Mouse (Mus musculus) ovary, postnatal 14 days (tissue): ENCODE results near the gene Slc9a9.

Experiments
- DNase-seq: peaks from one replicate; pipeline ENCODE4 v3.0.0; 2022; ENCODE audit warnings: low spot score

Slc9a9 gene

GRCm38 (mm10) chr9:94950676-94951075 lies 281.0 kb downstream of the Slc9a9 start:
- no peak for DNase-seq

GRCm38 (mm10) chr9:94955645-94956044 lies 285.9 kb downstream of the Slc9a9 start:
- no peak for DNase-seq

- no peak for DNase-seq
Measured at GRCm38 (mm10) chr9:94958382-94958781, 288.7 kb downstream of the Slc9a9 start.

- no peak for DNase-seq
Measured at GRCm38 (mm10) chr9:94968596-94969120, 298.9 kb downstream of the Slc9a9 start.

GRCm38 (mm10) chr9:94969131-94969530 lies 299.4 kb downstream of the Slc9a9 start:
- no peak for DNase-seq

- no peak for DNase-seq
Measured at GRCm38 (mm10) chr9:94972021-94972420, 302.3 kb downstream of the Slc9a9 start.

- DNase-seq = no peak
Measured at GRCm38 (mm10) chr9:94972693-94973092, 303.0 kb downstream of the Slc9a9 start.

GRCm38 (mm10) chr9:94976191-94976590 lies 306.5 kb downstream of the Slc9a9 start:
- DNase-seq = no peak

- no peak for DNase-seq
Measured at GRCm38 (mm10) chr9:94993575-94993974, 323.9 kb downstream of the Slc9a9 start.

- DNase-seq = no peak
Measured at GRCm38 (mm10) chr9:95020136-95020706, 350.5 kb downstream of the Slc9a9 start.

GRCm38 (mm10) chr9:95034140-95034970 lies 364.6 kb downstream of the Slc9a9 start:
- no peak for DNase-seq

- no peak for DNase-seq
Measured at GRCm38 (mm10) chr9:95036209-95036608, 366.5 kb downstream of the Slc9a9 start.

- no peak for DNase-seq
Measured at GRCm38 (mm10) chr9:95042420-95042819, 372.7 kb downstream of the Slc9a9 start.

- DNase-seq = no peak
Measured at GRCm38 (mm10) chr9:95052160-95052559, 382.5 kb downstream of the Slc9a9 start.

GRCm38 (mm10) chr9:95053183-95053582 lies 383.5 kb downstream of the Slc9a9 start:
- DNase-seq = no peak

- no peak for DNase-seq
Measured at GRCm38 (mm10) chr9:95055843-95056242, 386.1 kb downstream of the Slc9a9 start.

GRCm38 (mm10) chr9:95060702-95061101 lies 391.0 kb downstream of the Slc9a9 start:
- DNase-seq = no peak

GRCm38 (mm10) chr9:95067037-95067436 lies 397.3 kb downstream of the Slc9a9 start:
- no peak for DNase-seq

- DNase-seq = no peak
Measured at GRCm38 (mm10) chr9:95068466-95068865, 398.8 kb downstream of the Slc9a9 start.

- no peak for DNase-seq
Measured at GRCm38 (mm10) chr9:95070832-95071519, 401.3 kb downstream of the Slc9a9 start.

- DNase-seq = peak; percentile 10
Measured at GRCm38 (mm10) chr9:95072450-95072955, 402.8 kb downstream of the Slc9a9 start.

- DNase-seq = no peak
Measured at GRCm38 (mm10) chr9:95073691-95074090, 404.0 kb downstream of the Slc9a9 start.

- no peak for DNase-seq
Measured at GRCm38 (mm10) chr9:95075856-95076255, 406.1 kb downstream of the Slc9a9 start.
